Mouse (Mus musculus): ENCODE measurements at regions not wholly inside any gene's neighbourhood (a gene's known extent, or its start where the extent isn't known, plus 50 kb on each side); places are given as distances from the start of the nearest gene placed in this dataset.

DNA sequence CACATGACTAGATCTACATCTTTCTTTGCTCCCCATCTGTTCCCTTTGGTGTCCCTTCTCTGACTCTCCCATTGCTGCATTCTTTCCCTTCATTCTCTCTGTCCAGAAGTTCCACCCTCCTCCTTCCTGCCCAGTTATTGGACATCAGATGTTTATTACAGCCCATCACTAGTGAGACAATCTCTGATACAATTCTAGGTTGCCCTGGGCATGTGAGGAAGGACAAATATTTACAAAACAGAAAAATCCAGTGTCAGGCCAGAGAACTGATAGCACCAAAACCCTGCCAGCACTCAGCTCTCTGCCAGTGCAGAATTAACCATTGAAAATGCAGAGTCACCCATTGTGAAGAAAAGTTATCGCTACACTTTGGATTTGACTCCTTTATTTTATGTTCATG lies 87.9 kb upstream of the Lpp start:
- ATAC-seq (ENCODE audit: low FRiP score, low read depth) = no peak
- Histone ChIP-seq H3K36me3 (no peaks in the 10 kb centered on the region), H3K9me3 (no peaks in the 10 kb centered on the region), H3K27ac (no peak overlapping the region), H3K4me2 (replicated peaks) (no peak overlapping the region), H3K4me1 (no peaks in the 10 kb centered on the region), H3K9ac (no peak overlapping the region), H3K4me3 (no peak overlapping the region), H3K27me3 (replicated peaks) (no peaks in the 10 kb centered on the region)
- WGBS = 96% methylated on average over 1 of the region's 1 CpGs

GRCm38 (mm10) chr16:24296790-24297189 lies 96.5 kb upstream of the Lpp start:
- Histone ChIP-seq H3K9me3 (no peaks in the 10 kb centered on the region), H3K27ac (no peak overlapping the region), H3K36me3 (no peaks in the 10 kb centered on the region), H3K4me3 (no peak overlapping the region), H3K27me3 (replicated peaks) (no peaks in the 10 kb centered on the region), H3K4me2 (replicated peaks) (no peak overlapping the region), H3K9ac (no peak overlapping the region), H3K4me1 (no peaks in the 10 kb centered on the region)
- no peak for ATAC-seq (ENCODE audit: low FRiP score, low read depth)
- WGBS = 69% methylated on average over 3 of the region's 3 CpGs

DNA sequence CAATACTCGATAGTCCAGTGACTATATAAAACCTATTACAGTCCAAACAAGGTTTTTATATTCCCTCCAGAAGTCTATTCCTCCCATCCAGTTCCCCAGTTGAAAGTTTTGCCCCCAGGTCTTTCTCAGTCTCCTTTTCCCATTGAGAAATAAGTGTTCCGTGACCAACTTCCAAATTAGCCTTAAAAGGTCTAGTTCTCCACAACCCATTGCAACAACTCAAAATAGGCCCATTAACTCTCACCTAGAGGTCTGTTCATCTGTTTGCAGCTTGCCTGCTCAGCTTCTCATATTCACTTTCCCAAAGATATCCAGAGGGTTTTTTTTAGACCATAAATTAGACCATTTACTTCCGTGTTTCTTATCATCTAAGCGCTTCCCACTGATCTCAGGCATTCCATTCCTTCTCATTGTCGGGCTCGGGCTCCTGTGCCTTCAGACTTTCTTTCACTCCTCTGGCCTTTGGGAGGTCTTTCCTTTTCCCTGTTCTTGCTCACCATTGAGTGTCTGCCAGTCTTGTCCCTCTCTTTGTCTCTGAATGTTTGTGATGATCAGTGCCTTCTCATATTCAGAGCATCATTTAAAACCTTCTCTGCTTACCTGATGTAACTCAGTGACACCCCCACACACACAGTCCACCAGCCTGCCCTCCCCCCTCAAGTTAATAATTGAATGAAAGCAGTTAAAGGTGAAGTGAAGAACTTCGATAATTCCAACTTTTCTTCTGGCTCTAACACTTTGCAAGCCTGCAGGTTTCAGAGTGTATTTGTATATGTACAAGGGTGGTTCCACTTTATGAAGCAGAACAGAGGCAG lies 97.5 kb upstream of the Lpp start:
- Histone ChIP-seq H3K36me3 (no peaks in the 10 kb centered on the region), H3K9ac (no peak overlapping the region), H3K27me3 (replicated peaks) (no peaks in the 10 kb centered on the region), H3K4me1 (no peaks in the 10 kb centered on the region), H3K27ac (no peak overlapping the region), H3K4me3 (no peak overlapping the region), H3K4me2 (replicated peaks) (no peak overlapping the region), H3K9me3 (no peaks in the 10 kb centered on the region)
- 81% methylated on average over 7 of the region's 7 CpGs for WGBS
- ATAC-seq (ENCODE audit: low FRiP score, low read depth) = no peak

DNA sequence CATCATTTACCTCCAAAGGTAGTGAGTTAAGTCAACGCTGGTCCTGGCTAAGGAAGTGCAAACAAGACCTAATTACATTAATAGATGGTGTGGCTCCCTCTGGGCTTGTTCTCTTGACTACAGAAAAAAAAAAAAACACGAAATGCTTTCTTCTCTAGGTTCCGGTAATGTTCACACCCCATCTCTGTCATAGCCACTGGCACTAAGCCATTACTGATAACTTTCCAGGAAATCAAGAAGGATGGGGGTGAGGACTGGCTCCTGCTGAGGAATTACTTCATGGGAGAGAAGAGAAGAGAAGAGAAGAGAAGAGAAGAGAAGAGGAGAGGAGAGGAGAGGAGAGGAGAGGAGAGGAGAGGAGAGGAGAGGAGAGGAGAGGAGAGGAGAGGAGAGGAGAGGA lies 109.1 kb upstream of the Lpp start:
- ATAC-seq (ENCODE audit: low FRiP score, low read depth) = no peak
- WGBS = 62% methylated on average over 3 of the region's 3 CpGs
- Histone ChIP-seq H3K4me2 (replicated peaks) (no peak overlapping the region), H3K36me3 (no peaks in the 10 kb centered on the region), H3K9me3 (no peaks in the 10 kb centered on the region), H3K27me3 (replicated peaks) (no peaks in the 10 kb centered on the region), H3K27ac (no peak overlapping the region), H3K9ac (no peak overlapping the region), H3K4me1 (no peaks in the 10 kb centered on the region), H3K4me3 (no peak overlapping the region)

- H3K9ac ChIP-seq = no peak overlapping the region
- 26% methylated on average over 6 of the region's 6 CpGs for WGBS
- no peak overlapping the region for H3K4me2 ChIP-seq (replicated peaks)
- H3K36me3 ChIP-seq = no peaks in the 10 kb centered on the region
- H3K27ac ChIP-seq = no peak overlapping the region
- H3K27me3 ChIP-seq (replicated peaks) = no peaks in the 10 kb centered on the region
- no peaks in the 10 kb centered on the region for H3K9me3 ChIP-seq
- no peaks in the 10 kb centered on the region for H3K4me1 ChIP-seq
- ATAC-seq (ENCODE audit: low FRiP score, low read depth) = peak; percentile 78
- H3K4me3 ChIP-seq = no peak overlapping the region
These were observed 111.1 kb upstream of the Lpp start for GRCm38 (mm10) chr16:24282194-24282683.

DNA sequence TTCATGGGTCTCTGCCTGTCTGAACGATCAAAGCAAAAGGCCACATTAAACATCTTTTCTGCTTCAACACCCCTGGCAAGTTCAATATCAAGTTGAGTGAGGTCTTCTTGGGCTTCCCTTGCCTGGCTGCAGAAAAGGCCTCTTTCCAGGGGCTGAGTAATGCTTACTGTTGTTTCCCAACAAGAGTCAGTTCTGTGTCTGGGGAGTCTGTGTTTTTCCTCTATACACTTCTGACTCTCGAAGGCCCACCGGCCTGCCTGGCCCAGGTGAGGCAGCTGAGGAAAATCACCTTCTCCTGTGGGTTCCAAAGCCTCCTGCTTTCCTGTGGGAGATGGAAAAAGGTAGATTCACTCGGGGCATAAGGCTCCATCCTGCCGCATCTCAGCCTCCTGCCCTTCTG lies 111.7 kb upstream of the Lpp start:
- no peaks in the 10 kb centered on the region for H3K9me3 ChIP-seq
- 84% methylated on average over 5 of the region's 5 CpGs for WGBS
- H3K9ac ChIP-seq = no peak overlapping the region
- H3K4me2 ChIP-seq (replicated peaks) = no peak overlapping the region
- ATAC-seq (ENCODE audit: low FRiP score, low read depth) = no peak
- H3K4me1 ChIP-seq = no peaks in the 10 kb centered on the region
- no peak overlapping the region for H3K4me3 ChIP-seq
- no peaks in the 10 kb centered on the region for H3K27me3 ChIP-seq (replicated peaks)
- no peaks in the 10 kb centered on the region for H3K36me3 ChIP-seq
- no peak overlapping the region for H3K27ac ChIP-seq

DNA sequence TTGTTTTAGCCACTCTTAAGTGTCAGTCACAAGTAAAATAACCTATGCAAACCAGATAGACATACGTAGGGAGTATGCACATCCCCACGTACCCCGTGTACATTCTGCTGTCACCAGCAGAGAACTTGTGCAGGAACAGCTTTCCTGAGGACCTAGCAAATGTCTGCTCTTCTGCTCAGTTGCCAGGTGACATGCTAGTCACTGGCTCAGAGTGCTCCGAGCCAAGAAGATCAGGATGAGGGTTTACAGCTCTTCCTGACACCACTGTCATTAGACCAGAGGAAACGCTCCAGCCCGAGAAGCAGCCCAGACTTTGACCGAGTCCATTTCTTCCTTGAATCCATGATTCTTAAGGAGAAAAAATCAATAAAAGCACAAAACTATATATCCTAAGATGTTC lies 115.5 kb upstream of the Lpp start:
- Histone ChIP-seq H3K27me3 (replicated peaks) (no peaks in the 10 kb centered on the region), H3K4me1 (no peaks in the 10 kb centered on the region), H3K27ac (no peak overlapping the region), H3K4me2 (replicated peaks) (no peak overlapping the region), H3K9me3 (no peaks in the 10 kb centered on the region), H3K36me3 (no peaks in the 10 kb centered on the region), H3K9ac (no peak overlapping the region), H3K4me3 (no peak overlapping the region)
- 79% methylated on average over 7 of the region's 7 CpGs for WGBS
- ATAC-seq (ENCODE audit: low FRiP score, low read depth) = no peak

DNA sequence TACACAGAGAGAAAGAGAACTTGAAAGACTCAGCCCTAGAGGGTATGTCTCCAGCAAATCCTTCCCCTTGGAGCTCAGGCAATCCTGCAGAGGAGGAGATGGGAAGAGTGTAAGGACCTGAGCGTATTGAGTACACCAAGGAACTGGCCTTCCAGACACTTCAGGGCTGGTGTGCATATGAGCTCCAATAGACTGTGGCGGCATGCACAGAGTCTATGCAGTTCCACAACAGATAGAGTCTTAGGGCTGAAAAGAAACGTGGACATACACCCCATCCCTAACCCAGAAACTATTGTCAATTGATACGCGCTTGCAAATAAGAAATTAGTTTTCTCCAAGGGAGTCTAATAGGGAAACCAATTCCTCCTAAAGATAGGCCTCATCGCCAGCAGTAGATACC lies 130.6 kb upstream of the Lpp start:
- WGBS = 94% methylated on average over 6 of the region's 6 CpGs

GRCm38 (mm10) chr16:24259711-24260230 lies 133.5 kb upstream of the Lpp start:
- Histone ChIP-seq H3K4me1 (no peaks in the 10 kb centered on the region), H3K27me3 (replicated peaks) (no peaks in the 10 kb centered on the region), H3K9ac (no peak overlapping the region), H3K36me3 (no peaks in the 10 kb centered on the region), H3K9me3 (no peaks in the 10 kb centered on the region), H3K27ac (no peak overlapping the region), H3K4me2 (replicated peaks) (no peak overlapping the region), H3K4me3 (no peak overlapping the region)
- 84% methylated on average over 3 of the region's 3 CpGs for WGBS
- no peak for ATAC-seq (ENCODE audit: low FRiP score, low read depth)

More for the DNA sequence above, 130.6 kb upstream of the Lpp start:
- no peaks in the 10 kb centered on the region for H3K4me1 ChIP-seq
- no peaks in the 10 kb centered on the region for H3K27me3 ChIP-seq (replicated peaks)
- no peak overlapping the region for H3K9ac ChIP-seq
- H3K27ac ChIP-seq = no peak overlapping the region
- no peak overlapping the region for H3K4me3 ChIP-seq
- no peak for ATAC-seq (ENCODE audit: low FRiP score, low read depth)
- no peaks in the 10 kb centered on the region for H3K9me3 ChIP-seq
- no peak overlapping the region for H3K4me2 ChIP-seq (replicated peaks)
- no peaks in the 10 kb centered on the region for H3K36me3 ChIP-seq

DNA sequence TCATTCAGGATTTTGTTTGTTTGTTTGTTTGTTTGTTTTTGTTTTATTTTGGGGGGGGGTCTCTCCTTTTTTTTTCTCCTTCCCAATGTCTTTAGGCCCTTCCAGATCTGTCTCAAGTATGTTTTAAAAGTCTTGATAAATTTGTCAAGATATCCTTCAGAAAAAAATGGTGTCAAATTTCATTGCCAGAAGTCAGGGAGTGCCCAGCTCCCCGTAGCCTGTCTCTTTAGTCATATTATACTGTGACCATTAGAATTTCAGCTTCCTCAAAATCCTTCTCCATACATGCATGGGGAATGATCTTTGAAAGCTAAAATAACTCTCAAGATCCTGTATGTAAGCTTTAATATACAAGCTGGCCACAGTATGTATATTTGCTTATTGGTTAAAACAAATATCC lies 134.3 kb upstream of the Lpp start:
- H3K9me3 ChIP-seq = no peaks in the 10 kb centered on the region
- WGBS = 53% methylated on average over 1 of the region's 1 CpGs
- no peak overlapping the region for H3K27ac ChIP-seq
- H3K9ac ChIP-seq = no peak overlapping the region
- ATAC-seq (ENCODE audit: low FRiP score, low read depth) = no peak
- H3K27me3 ChIP-seq (replicated peaks) = no peaks in the 10 kb centered on the region
- H3K4me3 ChIP-seq = no peak overlapping the region
- no peaks in the 10 kb centered on the region for H3K36me3 ChIP-seq
- no peaks in the 10 kb centered on the region for H3K4me1 ChIP-seq
- H3K4me2 ChIP-seq (replicated peaks) = no peak overlapping the region

GRCm38 (mm10) chr16:24255037-24255436 lies 138.3 kb upstream of the Lpp start:
- 72% methylated on average over 10 of the region's 10 CpGs for WGBS
- no peaks in the 10 kb centered on the region for H3K27me3 ChIP-seq (replicated peaks)
- no peak overlapping the region for H3K27ac ChIP-seq
- H3K4me3 ChIP-seq = no peak overlapping the region
- H3K4me2 ChIP-seq (replicated peaks) = no peak overlapping the region
- H3K36me3 ChIP-seq = no peaks in the 10 kb centered on the region
- H3K9ac ChIP-seq = no peak overlapping the region
- no peak for ATAC-seq (ENCODE audit: low FRiP score, low read depth)
- H3K4me1 ChIP-seq = no peaks in the 10 kb centered on the region
- H3K9me3 ChIP-seq = no peaks in the 10 kb centered on the region

DNA sequence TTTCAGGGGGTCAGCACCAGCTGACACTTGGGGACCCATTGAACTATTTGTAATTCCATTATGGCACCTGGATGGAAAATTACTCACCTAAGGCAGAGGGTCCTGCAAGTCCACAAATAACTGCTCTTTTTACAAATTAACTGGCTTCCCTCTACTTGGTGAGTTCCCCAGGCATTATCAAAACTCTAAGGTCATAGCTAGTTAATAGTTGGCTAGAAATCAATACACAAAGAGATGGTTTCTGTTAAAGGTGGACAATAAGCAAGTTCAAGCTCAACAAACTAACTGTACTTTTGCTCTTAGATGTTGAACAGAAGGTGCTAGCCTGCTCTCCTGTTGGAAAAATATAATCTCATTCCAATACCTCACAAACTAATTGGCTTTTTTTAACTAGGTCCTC lies 138.7 kb upstream of the Lpp start:
- Histone ChIP-seq H3K27me3 (replicated peaks) (no peaks in the 10 kb centered on the region), H3K4me1 (no peaks in the 10 kb centered on the region), H3K36me3 (no peaks in the 10 kb centered on the region), H3K9ac (no peak overlapping the region), H3K4me2 (replicated peaks) (no peak overlapping the region), H3K4me3 (no peak overlapping the region), H3K27ac (no peak overlapping the region), H3K9me3 (no peaks in the 10 kb centered on the region)
- ATAC-seq (ENCODE audit: low FRiP score, low read depth) = no peak

GRCm38 (mm10) chr16:24254143-24254542 lies 139.2 kb upstream of the Lpp start:
- Histone ChIP-seq H3K27ac (no peak overlapping the region), H3K4me3 (no peak overlapping the region), H3K36me3 (no peaks in the 10 kb centered on the region), H3K9ac (no peak overlapping the region), H3K4me1 (no peaks in the 10 kb centered on the region), H3K27me3 (replicated peaks) (no peaks in the 10 kb centered on the region), H3K4me2 (replicated peaks) (no peak overlapping the region), H3K9me3 (no peaks in the 10 kb centered on the region)
- no peak for ATAC-seq (ENCODE audit: low FRiP score, low read depth)
- WGBS = 88% methylated on average over 4 of the region's 4 CpGs

All from neural tube, embryonic 12.5 days (tissue).